Mouse (Mus musculus): ENCODE results near the gene Gpam. TPM values are rescaled to one million over a fixed set of nuclear protein-coding genes. Genes with fewer than 3 reads are reported as not detected.

The Gpam gene
- polyA plus RNA-seq (2012; rRNA removed; ENCODE audit: low replicate concordance): 3.3 and 5.0 TPM in 2 replicates

GRCm38 (mm10) chr19:55127072-55127718 lies at the start of gene Gpam:
Gene Gpam (minus strand): TSS chr19:55127238.

Other genes starting within 250 kb of the Gpam start
- gene Tectb, start 53.5 kb upstream of the Gpam start, polyA plus RNA-seq (2012; rRNA removed; ENCODE audit: low replicate concordance): not detected in 2 replicates
- gene Gucy2g, start 114.0 kb upstream of the Gpam start, polyA plus RNA-seq (2012; rRNA removed; ENCODE audit: low replicate concordance): 0.05 TPM in 1 of 2 replicates, not detected in the other
- gene Acsl5, start 124.7 kb upstream of the Gpam start, polyA plus RNA-seq (2012; rRNA removed; ENCODE audit: low replicate concordance): 95.7 and 171 TPM in 2 replicates
- 4.4 and 4.9 TPM in 2 replicates for gene Zdhhc6, start 188.8 kb upstream of the Gpam start, polyA plus RNA-seq (2012; rRNA removed; ENCODE audit: low replicate concordance)
- gene Vti1a, start 189.1 kb upstream of the Gpam start, polyA plus RNA-seq (2012; rRNA removed; ENCODE audit: low replicate concordance): 7.8 and 10.0 TPM in 2 replicates